Mouse (Mus musculus) kidney, adult 11 months (tissue): Measurements from ENCODE around the gene Edem2.
A peak's percentile ranks its signal among the peaks of the same experiment; 100 is the strongest.
"Not testable (repeated sequence)": the region's sequence is repeated elsewhere in the genome, so short reads cannot be mapped to it uniquely, and the experiment has no call there.

ENCODE experiments used
- DNase-seq: peaks from one replicate; pipeline ENCODE4 v3.0.0; 2022

The Edem2 gene

DNA sequence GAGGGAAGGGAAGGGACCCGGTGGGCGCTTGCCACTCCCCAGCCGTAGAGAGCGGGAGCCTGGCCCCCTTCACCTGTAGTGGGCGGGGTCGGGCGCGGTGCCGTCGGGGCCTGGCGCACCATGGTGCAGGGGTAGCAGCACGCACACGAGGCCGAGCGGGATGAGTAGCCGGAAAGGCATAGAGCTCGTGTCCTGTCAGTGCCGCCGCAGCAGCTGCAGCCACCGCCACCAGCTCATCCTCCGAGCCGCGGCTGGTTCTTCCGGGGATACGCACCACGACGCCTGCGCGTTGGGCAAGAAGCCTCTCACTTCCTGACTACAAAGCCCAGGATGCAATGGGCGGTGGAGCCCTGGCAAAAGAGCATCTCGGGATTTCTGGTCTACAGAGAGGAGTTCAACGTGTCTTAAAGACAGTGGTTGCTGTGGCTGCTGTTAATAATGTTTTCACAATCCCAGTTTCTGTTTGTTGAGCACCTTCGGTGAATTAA is at the start of gene Edem2:
Gene Edem2, minus strand, starts transcription at position 318 of the 488 bp plus-strand sequence.
- peak; percentile 91 for DNase-seq

DNA sequence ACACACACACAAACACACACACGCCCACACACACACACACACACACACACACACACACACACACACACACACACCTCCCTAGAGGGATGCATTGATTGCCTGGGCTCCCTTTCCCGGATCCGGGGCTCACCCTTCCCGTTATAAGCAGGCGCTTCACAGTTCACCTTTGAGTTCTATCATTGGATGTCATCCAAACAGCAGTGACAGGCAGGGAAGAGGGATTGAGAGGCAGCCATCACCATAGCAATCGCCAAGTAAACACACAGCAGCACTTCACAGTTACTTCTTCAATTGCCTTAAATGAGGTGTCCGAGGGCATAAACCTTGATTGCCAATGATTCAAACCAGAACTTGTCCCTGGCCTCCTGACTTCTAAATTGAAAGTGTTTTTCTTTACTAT is 49.8 kb upstream of the Edem2 start:
- DNase-seq = no peak

DNA sequence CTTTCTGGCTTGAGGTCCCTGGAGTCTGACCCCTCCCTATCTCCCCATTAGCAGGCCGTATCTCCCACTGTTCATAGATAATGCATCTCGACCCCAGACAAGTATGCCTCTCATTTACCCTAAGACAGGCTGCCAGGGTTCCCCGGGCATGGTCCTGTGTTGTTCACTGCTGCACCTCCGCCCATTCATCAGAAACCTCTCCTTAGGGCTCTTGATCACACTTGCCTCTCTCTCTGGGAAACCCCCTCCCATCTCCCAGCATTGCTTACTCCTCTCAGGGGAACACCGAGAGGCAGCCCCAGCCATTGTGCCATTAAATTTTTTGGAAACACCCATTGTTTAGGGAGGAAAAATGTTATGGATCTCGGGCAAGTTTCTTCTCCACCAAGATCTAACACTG is 48.7 kb upstream of the Edem2 start:
- no peak for DNase-seq

DNA sequence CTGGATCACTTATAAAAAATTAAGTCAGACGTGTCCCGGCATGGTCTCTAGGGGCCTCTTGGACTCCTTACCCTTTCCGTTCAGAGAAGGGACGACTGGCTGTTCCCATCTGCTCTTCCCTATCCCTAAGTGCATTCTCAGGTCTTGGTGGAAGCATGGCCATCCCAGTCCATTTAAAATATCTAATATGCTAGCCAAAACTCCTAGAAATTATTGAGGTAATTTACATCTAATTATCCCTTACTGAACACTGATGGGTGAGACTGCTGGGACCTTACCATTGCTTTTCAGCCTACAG is 48.4 kb upstream of the Edem2 start:
- no peak for DNase-seq

DNA sequence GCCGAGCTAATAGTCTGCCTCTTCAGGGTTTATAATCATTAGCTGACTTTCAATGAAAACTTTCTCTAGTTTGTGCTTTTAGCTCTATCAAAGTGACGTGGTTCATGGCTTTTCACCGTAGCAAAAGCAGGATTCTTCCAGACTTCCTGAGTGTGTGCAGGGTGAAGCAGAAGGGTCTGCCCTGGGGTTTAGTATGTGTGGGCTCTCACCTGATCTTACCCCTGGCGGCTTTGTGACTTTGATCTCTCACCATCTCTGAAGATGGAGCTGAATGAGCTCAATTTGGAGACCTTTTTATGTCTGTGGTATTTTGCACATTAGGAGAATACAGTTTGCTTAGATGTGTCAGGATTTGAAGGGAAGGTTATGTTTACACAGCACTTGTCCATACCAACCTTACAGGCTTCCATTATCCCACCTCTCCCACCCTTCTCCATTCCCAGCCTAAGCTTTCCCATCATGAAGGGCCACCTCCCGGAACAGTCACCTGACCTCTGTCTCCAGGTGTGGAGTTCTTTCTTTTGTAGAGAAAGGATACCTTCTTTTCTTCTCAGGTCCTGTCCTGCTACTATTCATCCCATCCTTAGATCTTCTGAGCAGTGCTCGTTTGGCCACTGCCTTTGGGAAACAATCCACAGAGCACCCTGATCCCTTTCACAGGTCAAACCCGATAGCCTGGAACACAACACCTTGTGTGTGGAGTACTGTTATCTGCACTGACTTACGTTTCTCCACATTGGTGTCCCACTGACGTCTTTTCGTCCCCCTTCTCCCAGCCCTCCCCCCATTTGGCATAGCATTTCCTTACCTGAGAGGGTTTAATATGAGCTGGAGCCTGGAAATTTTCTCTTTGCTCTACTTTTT is 47.8 kb upstream of the Edem2 start:
- no peak for DNase-seq

DNA sequence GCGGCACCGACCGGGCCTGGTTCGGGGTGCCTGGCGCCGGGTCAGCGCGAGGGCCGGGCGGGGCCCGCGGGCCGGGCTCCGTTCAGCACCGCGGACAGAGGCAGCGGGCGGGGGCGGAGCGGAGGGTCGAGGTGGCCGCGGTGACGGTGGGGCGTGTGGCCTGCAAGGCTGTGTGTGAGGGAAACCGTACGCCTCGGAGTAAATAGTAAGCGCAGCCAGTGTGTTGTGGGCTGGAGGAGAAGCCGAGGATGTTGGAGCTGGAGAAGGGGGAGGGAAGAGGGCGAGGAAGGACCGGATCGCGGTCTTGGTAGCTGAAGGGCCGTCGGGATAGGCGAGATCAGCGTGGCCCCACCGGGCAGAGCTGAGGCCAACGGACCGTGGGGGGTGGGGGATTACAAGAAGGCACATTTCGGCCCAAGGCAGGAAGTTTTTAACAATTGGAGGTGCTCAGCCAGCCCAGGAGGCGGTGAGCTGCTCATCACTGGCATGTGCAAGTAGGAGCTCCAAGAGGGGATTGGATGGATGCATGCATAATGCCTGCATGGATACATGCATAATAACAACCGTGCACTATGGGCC is 46.5 kb upstream of the Edem2 start:
- peak; percentile 22 for DNase-seq

DNA sequence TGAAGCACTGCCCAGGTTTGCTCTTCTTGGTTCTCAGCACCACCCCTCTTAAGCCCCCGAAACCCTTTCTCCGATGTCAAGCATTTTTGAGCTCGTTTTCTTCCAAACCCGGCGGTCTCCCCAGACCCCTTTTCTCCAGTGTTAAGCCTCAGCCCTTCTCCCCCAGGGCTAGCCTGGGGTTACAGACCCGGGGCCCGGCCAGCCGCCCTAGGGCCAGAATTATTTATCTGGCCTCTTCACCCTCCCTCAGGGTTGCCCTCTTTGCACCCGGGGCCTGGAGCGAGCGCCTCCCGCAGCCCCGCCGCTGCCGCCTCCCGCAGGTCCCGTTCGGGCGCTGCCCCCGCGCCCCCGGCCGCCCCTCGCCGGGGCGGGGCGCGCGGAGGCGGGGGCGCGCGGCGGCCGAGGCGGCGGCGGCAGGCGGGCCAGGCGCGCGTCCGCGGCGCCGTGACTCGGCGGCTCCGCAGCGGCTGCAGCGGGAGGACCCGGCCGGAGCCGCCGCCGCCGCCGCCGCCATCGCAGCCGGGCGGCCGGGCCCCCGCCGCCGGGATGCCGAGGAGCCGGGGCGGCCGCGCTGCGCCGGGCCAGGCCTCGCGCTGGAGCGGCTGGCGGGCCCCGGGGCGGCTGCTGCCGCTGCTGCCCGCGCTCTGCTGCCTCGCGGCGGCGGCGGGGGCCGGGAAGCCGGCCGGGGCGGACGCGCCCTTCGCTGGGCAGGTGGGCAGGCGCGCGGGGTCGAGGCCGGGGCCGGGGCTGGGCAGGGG is 45.8 kb upstream of the Edem2 start, which contains the start of gene Mmp24:
Gene Mmp24, plus strand, starts transcription at position 416 of the 758 bp plus-strand sequence.
- DNase-seq = no peak

DNA sequence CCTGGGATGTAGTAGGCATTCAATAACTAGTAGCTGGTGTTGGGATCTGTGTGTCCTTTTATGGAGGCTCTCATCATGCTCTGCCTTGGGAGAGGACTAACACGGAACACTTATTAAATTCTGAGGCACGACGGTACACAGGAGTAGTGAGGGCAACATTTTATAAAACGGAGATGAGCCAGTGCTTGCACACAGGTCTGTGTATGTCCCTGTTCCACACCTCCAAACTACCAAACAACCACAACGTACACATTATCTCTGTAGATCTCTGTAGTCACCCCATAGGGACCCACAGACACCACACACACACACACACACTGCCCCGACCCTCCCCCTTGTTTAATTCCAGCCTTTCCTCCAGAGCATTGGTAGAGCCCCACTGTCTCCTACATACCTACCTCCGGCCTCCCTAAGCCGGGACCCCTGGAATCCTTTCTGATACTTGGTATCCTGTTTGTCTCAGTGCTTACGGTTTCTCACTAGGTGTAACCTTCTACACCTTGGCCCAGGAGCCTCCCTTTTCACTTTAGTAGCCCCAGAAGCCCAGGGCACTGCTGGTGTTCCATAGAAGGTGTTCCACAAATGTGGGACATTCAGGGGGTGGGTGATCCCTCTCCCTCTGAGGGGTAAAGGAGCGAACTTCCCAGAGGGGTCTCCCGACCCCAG is 45.1 kb upstream of the Edem2 start:
- no peak for DNase-seq

DNA sequence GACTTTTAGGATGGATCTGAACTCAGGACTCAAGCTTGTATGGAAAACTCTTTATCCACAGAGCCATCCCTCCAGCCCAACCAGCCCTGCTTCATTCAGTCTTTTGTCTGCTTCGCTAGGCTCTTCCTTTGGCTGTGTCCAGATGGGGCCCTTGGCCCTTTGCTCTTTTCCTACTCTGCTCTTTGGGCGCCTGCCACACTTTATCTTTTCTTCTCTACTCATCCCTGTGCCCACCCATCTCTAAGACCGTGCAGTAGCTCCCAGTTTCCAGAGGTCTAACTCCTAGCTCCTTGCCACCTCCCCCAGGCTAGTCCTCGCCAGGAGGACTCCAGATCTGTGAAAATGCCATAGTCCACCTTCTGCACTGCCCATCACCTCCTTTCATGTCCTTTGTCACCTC is 44.4 kb upstream of the Edem2 start:
- no peak for DNase-seq

DNA sequence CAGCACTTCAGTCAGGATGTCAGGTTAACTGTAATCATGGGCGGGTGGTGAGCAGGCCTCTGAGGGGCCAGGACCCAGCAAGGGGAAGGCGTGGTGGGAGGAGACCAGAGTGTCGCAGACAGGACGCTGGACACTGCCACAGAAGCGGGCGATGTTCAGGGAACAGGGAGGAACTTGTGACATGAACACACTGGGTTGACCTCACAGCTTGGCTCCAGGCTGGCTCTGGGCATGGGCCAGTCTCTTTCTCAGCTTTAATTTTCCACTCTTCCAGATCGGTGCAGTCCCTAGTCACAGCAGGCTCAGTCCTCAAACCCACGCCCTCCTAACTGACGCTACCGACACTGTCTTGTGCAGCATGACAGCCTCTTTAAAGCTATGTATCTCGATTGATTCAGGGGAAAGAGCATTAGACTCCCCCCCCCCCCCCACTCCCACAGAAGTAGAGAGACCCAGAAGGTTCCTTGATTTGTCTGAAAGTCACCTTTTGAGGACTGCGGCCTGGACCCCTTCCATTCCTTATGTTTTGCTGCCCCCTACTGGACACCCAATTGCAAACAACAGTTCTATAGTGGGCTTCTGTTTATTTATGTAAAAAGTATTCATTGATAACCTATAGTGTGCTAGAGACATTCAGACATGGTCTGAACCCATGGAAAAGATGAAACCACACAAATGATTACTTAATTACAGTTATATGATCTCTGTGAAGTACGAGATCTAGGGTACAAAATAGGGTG is 35.6 kb upstream of the Edem2 start:
- no peak for DNase-seq

DNA sequence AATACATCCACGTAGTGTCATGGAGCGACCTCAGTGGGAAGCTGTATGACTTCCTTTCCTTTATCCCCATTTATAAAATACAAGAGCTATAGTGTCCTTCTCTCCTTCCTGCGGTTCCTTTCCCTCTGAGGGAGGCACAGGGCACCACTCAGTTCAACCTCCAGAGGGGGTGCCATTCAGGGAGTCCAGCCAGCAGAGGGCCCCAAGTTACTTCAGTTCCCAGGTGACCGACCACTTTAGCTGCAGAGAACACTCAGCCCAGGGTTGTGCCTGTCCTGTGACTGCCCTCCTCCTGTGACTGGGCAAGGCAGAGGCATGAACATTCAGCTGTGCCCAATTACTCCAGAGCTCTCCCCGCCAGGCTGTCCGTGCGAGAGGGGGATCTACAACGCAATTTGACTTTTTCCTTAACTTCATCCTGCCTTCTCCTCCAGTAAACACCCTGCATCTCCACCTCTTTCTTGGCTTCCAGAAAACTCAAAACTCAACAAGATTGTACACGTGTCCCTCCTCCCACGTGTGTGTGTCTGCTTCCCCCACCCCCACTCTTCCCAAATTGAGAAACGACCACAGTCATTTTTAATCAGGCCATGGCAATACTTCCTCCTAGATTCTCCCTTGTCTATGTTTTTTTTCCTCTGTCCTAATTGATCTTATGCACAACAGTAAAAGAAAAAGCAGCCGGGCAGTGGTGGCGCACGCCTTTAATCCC is 27.7 kb upstream of the Edem2 start:
- DNase-seq = no peak

DNA sequence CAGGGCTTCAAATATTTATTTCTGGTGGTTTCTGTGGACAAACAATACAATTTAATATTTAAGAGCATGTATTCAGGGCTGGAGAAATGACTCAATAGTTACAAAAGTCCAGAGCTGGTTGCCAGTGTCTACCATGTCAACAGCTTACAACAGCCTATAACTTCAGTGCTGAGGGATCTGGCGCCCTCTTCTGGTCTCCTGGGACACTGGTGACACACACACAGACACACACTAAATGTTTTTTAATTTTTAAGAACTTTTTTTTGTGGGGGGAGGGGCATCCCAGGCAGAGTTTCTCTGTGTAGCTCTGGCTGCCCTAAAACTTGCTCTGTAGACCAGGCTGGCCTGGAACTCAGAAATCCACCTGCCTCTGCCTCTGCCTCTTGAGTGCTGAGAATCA is 26.5 kb upstream of the Edem2 start:
- DNase-seq = no peak

DNA sequence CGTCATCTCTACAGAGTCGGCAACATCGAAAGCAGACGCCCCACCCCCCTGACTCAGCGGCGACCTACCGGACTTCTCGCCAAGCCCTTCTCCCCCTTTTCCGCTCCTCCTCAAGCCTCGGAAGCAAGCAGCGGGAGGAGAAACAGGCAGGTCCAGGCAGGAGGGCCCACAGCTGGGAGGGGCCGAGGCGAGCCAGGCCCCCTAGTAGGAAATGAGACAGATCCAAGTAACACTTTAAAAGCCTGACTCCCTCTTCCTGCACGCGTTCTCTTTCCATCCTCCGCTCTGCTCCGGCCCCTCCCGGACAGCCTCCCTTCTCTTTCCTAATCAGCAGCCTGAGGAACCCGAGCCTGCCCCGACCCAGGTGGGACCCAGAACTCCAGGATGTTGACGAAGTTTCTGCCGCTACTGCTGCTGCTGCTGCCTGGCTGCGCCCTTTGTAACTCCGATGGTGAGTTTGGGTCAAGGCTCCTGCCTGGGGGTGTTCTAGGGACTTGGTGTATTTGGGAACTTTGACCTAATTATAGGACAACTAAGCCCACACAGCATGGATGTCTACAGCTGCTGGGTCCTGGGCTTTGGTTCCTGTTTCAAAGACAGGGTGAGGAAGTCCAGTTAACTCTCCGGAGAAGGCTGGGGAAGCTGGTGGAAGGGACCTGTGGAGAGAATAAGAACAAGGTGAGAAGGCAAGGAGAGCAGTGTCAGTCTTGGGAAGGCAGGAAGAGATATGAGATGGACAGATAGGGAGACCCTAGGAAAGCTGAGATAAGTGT is 21.9 kb upstream of the Edem2 start, which contains the start of gene Procr:
Gene Procr, plus strand, starts transcription at position 104 of the 773 bp plus-strand sequence.
- DNase-seq = peak; percentile 49

DNA sequence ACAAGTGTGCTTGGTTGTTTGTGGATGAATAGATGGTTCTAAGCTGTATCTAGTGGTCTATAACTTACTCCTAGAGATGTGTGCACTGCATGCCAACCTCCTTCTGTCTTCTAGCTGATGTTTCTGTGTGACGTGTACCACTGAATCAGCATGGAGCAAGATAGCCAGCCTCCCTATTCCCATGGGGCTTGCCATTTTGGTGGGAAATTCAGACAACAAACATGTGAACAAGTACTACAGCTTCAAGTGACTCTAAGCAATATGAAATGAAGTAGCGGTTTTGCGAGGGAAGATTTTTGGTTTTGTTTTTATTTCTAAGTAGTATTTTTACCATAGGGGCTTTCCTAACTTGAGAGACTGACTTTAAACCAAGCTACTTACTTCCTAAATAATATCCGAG is 20.1 kb upstream of the Edem2 start:
- DNase-seq = no peak

DNA sequence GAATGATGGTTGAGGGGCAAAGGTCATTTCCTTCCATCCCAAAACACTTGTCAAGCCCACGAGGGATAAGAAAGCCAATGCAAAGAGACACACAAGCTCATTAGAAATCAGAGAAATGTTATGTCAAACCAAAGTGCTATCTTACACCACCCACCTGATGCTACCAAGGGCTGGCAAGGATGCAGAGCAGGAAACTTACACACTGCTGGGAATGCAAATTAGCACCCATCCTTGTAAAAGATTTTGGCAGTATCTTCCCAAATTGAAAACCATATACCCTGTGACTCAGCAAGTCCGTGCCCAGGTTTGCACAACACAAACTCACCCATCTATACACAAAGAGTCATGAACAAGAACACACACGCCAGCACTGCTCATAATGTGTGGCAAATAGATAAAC is 16.2 kb upstream of the Edem2 start:
- DNase-seq = no peak

DNA sequence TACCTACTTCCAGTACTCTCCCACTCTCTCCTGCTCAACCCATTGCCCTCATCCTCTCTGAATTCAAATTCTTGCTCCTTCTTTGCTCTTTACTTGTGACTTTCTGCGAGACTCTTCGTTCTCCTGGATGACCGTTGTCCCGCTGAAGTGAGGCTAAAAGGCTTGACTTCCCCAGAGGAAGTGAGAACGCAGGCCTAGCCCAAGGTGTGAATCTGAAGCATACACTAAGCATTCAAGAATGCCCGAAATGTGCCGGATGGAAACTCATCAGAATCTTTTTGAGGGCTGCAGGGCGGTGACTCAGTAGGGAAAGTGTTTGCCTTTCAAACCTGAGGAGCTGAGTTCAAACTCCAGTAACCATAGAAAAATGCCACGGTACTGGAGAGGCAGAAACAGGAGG is 14.1 kb upstream of the Edem2 start:
- no peak for DNase-seq

DNA sequence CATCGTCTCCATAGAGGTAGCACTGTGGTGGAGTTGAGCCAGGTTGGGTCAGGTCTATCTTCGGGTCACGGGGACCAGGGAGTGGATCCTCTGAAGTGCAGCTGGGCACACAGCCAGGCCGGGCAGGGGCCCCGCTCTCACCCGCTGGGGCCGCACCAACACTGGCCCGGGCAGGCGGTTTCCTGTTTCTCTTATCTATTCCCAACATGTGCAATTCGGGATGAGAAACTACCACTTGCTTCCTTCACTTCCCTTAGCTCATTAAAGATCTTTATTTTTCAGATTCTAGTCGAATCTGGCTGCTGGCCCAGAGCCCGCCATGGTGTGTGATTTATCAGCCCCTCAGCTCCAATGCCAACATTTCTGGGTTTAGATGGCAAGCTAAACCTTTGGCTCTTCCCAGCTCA is 13.7 kb upstream of the Edem2 start:
- peak; percentile 74 for DNase-seq

DNA sequence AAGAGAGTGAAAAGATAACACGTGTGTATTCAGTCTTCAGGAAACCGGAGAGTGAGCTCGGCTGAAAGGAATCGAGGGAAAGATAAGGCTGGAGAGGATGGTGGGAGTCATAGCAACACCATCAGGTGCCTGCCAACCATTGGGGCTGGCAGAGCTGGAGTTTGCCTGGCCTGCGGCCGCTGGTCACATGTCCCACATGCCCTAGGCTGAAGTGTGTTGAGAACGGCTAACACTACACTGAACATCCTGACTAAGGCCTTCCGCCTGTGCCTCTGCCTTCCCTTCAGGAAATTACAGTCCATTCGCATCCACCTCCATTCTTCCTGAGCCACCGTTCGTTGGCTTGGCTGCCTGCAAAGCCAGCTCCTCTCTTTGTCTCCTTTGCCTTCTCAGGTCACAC is 12.9 kb upstream of the Edem2 start:
- DNase-seq = no peak

DNA sequence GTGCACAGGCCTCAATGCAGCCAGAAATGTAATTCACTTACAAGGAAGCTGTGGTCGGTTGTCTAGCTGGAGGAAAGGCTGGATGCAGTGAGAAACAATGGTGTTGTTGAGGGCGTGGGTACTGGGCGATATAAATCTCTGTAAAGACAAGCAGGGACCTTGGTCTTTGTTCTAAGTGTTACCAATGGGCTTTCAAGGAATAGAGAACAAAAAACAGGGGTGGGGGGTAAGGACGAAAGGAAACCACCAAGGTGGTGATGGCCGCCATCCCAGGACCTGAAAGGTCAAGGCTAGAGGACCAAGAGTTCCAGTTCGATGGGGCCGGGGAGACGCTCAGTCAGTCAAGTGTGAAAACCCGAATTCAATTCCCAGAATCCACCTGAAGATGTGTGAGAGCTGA is 8.5 kb upstream of the Edem2 start:
- no peak for DNase-seq

DNA sequence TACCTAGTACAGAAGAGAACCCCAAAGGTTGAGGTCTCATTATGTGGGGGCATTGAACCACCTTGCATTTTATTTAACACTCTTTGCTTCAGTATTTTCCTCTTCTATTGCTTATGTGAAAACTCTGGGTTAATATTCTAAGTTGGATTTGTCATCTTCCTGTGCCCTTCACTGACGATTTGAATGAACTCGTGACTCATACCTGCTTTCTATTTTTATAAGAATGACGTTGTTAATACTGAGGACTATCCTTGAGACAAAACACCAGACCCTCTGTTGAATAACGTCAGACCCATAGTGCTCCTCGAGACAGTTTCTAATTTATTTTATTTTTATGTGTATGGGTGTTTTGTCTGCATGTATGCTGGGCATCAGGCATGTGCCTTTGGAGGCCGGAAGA is 7.7 kb upstream of the Edem2 start:
- DNase-seq = no peak

DNA sequence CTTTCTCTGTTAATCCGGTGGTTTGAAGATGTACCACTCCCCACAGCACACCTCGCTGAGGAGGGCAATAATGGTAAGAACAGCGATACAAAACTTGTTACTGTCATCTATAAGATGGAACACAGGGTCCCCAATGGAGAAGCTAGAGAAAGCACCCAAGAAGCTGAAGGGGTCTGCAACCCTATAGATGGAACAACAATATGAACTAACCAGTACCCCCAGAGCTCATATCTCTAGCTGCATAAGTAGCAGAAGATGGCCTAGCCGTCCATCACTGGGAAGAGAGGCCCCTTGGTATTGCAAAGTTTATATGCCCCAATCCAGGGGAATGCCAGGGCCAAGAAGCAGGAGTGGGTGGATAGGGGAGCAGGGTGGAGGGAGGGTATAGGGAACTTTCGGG is 6.5 kb upstream of the Edem2 start, which contains the start of gene Gm17581:
Gene Gm17581, minus strand, starts transcription at position 101 of the 400 bp plus-strand sequence.
- not testable (repeated sequence) for DNase-seq
